Mouse (Mus musculus) erythroblast, adult 5-6 weeks (primary cell): ENCODE data around the gene Lgals3bp. TPM values are rescaled to one million over a fixed set of nuclear protein-coding genes. Genes with fewer than 3 reads are reported as not detected.

Experiments used
- ATAC-seq: replicated peaks from 2 replicates; pipeline ENCODE4 v1.8.0; 2016; ENCODE audit warnings: moderate number of reproducible peaks, mild to moderate bottlenecking, moderate TSS enrichment, inconsistent platforms; ENCODE audit not compliant: poor library complexity, low FRiP score, severe bottlenecking
- total RNA-seq, 2 experiments: library from RNA; stranded (forward) in 1 of 2; stranded (reverse) in 1 of 2; fragments of 150-400 nt in 1 of 2; fragments of 200-764, 138-1000 nt in 1 of 2; gene quantifications; 2 replicates each; pipeline versions ENCODE4 v1.2.3 to v1.2.4; 2015 to 2017; ENCODE audit warnings: low replicate concordance in 2 of 2

The Lgals3bp gene
- total RNA-seq, 2 experiments from 2014 or later = 18.0 to 58.0 TPM

DNA sequence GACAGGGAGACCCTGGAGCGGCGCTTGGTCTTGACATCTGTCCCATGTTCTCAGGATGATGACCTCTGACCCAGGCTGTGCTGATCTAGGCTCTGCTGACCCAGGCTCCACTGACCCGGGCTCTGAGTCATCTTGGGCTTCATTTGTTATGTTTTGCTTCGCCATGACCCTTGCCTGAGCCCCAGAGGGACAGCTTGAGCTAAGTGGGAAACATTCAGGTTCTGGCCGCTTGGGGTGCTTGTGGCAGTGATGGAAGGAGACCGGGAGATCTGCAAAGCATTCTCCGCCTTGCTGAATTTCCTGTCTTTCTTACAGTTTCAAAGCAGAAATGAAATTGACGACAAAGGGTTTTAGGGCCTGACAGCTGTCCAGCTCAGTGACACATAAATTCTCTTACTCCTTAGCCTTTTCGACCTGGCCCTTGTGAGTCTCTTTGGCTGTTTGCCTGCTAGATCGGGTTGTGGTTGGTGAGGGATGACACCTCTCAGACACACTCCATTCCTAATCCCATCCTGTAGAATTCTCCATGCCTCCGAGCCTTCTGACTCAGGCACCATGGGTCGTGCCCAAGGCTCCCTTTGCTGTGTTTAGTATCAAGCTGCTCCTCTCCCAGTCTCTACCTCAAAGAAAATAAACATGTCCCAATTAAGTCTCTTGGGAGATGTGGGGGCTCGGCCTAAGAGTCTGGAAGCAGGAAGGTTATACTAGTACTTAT lies 22.9 kb upstream of the Lgals3bp start:
- no peak for ATAC-seq

DNA sequence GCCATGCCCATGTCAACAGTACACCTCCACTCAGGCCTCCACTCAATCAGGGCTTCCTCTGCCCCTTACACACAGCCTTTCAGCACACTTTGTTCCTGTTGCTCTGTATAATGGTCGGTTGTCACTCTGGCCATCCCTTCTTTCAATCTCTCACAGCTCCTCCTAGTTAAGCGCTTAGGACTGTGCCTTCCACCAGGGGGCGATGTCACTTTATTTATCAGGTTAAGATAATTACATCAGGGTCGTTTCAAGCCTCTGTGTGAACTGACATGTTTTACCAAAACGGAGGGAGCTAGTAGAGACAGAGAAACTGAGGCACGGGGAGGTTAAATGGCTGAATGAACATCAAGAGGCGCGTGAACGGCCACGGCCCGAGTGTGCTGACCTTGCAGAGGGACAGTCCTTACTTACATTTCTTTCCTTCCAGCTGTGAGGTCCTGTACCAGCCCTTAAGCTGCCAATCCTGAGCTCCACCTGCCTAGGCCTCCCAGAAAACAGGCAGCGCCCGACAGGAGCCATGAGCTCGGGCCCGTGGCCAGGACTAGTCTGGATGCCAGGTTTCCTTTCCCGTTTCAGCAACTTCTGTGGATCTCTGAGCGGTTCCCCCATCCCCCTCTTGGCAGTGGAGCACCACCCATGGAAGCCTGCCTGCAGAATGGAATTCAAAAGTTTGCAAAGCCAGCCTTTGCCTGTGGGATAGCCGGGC lies 21.5 kb upstream of the Lgals3bp start:
- no peak for ATAC-seq

DNA sequence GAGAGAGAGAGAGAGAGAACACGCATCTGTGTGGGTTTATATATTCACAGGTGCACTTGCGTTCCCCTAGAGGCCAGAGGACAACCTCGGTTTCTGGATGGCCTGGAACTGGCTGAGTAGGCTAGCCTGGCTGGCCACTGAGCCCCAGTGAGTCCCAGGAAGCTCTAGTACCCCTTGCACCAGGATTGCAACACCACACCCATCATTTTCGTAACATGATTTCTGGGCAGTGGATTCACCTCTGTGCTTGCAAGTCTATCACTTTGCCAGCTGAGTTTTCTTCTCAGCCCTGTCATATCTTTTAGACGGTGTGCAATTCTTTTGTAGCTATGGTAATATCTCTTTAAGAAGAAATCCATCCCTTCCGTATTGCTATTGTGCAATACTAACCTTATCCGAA lies 18.4 kb upstream of the Lgals3bp start:
- no peak for ATAC-seq

DNA sequence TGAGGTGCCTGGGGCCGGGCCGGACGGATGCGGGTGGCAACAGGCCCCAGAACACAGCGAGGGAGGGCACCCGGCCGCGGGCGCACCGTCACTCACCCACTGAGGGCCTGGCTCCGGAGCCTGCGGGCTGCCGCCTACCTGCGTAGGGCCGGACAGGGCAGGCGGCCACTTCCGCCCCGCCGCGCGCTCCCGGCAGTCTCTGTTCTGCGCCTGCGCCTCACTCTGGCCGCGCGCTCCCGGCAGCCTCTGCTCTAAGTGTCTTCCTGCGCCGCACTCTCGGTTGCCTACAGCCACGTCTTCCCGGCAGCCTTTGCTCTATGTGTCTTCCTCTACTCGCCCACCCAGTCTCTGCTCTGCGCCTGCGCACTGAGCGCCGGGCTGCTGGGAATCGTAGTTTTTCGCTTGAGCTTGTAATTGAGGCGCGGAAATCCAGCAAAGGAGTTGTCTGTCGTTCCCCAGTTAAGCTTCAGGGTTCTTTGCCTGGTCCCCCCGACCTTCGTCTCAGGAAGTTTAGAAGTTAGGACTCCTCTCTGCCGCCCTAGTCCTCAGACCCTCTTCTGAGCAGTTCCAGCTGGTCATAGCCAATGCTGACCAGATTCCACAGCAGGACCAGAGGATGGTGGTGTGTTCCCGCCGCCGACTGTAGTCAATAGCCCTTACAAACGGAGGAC lies 17.1 kb upstream of the Lgals3bp start, which contains the start of gene Cant1:
TSS of gene Cant1 (minus strand) at position 253 of the 671 bp plus-strand sequence.
- peak; percentile 93 for ATAC-seq

DNA sequence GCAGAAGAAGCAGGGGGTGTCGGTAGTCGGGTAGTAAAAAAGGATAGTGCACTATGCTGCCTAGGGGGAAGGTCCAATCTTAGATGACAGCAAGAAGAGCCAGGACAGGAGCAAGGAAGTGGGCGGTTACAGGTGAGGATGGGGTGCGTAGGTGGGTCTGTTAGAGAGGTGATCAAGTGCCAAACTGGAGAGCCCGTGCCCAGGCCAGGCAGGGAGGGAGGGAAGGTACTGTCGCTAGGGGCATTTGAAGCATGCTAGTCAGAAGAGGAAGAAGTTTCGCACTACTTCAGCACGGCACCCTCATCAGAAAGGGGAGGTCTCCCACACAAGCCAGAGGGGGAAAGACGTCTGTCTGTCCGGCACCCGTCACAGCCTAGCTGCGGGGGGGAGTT lies 16.5 kb upstream of the Lgals3bp start:
- ATAC-seq = no peak; the same call in none of the 2 replicates

DNA sequence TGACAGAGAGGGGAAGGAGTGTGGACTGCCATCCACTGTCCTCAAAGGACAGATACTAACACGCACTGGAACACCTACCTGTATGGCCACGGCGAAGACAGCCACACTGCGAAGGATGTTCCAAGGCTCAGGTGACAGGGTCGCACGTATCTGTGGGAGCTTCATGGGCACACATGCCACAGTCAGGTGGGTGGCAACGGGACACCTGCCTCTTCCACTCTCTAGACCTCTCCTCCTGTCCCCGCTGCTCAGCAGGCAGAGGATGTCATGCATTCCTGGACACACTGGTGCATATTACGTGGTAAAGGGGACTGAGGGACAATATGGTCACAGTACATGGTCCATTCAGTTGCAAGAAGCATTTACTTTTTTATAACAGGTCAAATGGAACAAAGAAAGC lies 15.6 kb upstream of the Lgals3bp start:
- no peak for ATAC-seq

DNA sequence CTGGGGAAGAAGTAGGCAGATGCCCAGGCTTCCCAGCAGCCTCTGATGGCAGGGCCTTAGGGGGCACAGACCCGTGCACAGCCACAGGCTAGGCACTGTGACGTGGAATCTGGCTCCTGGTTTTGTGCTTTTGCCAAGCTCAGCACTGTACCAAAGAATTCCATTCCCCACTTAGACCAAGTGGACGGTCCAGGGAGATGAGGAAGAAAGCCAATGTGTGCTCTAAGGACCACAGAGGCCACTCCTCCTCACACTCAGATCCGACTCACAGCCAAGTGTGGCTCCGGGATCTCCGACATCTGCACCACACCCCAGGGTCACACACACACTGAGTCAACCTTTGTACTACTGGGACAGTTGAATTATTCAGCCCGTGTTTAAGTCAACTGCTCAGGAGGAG lies 14.2 kb upstream of the Lgals3bp start:
- ATAC-seq = no peak

DNA sequence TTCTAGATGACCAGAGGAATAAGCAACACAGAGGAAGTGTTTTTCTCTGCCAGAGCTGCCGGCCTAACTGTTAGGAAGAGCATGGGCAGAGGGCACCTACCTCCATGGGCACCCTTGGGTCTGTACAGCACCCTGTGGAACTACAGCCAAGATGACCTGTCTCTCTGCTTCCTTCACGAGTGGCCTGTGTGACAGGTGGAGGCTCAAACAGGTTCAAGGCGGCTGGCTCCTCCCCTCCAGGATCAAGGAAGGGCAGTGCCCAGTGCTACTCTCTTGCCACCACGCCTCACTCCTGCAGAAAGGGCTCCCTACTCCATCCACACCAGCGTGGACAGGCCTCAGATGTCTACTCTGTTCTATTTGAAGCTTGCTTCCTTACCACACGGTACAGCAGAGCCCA lies 13.7 kb upstream of the Lgals3bp start:
- ATAC-seq = no peak

DNA sequence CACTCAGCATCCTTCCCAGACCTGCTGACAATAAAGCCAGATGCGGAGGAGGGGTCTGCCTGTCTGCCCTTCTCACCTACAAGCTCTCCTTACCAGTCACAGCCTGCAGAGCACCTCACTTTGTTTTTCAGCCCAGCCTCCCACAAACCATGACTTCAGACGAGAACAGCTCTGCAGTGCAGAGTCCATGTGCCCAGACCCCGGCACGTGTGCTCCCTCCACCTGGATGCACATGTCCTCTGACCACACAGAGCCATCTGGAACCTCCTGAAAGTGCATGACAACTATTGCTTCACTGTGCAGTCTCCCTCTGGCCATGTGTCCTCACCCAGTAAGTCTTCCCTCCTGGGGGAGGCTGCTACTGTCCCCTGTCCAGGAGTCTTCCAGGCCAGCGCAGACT lies 12.4 kb upstream of the Lgals3bp start:
- no peak for ATAC-seq

DNA sequence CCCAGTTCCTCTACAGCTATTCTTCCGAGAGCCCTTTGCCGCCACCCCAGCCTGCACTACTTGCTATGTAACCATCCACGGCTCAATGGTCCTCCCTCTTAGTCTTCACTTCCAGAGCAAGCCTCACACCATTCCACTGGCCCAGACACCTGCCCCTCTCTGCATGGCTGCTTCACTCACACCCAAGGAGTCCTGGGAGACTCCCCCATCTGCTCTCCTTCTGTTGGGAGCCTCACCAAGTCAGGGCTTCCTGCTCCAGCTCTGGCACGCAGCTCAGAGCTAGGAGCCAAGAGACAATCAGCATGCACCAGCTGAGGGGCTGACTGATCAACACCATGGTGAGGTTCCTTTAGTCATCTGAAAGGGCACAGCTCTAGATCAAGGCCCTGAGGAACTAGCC lies 11.2 kb upstream of the Lgals3bp start:
- ATAC-seq = no peak

DNA sequence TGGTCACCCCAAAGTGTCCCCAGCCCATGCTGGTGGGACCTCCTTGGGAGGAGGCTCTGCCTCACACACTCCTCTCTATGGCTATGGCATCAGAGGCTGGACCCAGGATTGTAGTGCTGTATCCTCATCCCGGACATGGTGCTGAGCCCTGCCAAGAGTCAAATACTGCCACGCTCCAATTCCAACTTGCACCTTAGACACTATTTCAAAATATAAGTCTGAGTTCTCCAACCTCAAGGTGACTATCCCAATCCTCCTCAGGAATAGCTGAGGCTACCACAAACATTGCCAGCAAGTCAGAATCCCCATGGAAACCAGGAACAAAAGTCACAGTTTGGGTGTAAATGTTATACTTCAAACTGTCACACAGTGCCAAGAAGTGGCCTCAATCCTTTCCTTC lies 10.7 kb upstream of the Lgals3bp start:
- ATAC-seq = no peak

DNA sequence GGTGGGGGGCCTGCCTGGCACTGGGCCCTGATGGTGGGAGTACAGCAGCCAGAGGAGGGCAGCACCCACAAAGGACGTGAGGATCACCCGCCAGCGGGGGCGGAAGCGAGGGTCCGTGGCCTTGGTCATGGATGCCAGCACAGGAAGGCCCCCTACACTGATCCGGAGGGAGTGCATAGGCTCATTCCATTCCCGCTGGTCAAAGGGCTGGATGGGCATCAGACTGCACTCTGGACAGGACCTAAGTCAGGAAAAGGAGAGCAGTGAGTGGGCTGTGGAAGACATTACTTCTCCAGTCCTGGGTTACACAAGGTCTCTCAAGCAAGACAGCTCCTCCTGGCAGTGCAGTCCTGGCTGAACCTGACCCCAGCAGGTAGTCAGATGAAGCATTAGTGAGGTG lies 9.4 kb upstream of the Lgals3bp start:
- no peak for ATAC-seq

DNA sequence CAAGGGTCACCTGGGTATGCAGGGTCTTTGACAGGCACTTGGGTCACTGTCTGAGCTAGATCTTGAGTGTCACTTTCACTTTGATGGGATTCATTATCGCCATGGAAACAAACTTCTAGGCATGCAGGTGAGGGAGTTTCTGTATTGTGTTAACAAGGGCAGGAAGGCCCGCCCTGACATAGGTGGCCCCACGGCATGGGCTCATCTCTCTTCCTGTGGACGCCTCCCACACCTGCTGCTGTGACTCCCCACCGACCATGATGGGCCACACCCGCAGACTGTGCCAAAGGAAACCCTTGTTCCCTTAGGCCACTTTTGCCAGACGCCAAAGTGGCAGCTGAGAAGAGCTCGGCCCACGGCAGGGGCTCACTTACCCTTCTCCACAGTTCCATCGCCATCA lies 8.6 kb upstream of the Lgals3bp start:
- no peak for ATAC-seq

DNA sequence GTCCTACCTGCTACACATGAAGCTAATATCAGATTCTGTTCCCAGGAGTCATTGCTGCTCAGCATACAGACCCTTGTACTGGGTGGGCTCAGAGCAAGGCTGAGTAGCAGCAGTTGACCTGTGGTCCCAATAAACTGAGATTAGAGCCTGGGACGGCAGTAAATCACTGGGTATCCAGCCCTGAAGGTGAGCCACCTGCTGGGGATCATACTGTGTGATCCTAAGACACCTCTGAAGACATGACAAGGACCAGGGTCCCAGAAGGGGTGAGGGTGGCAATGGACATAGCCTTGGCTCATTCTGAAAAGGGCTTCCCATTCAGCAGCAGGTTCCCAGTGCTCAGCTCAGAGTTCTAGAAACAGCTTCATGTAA lies 8.2 kb upstream of the Lgals3bp start:
- ATAC-seq = no peak

DNA sequence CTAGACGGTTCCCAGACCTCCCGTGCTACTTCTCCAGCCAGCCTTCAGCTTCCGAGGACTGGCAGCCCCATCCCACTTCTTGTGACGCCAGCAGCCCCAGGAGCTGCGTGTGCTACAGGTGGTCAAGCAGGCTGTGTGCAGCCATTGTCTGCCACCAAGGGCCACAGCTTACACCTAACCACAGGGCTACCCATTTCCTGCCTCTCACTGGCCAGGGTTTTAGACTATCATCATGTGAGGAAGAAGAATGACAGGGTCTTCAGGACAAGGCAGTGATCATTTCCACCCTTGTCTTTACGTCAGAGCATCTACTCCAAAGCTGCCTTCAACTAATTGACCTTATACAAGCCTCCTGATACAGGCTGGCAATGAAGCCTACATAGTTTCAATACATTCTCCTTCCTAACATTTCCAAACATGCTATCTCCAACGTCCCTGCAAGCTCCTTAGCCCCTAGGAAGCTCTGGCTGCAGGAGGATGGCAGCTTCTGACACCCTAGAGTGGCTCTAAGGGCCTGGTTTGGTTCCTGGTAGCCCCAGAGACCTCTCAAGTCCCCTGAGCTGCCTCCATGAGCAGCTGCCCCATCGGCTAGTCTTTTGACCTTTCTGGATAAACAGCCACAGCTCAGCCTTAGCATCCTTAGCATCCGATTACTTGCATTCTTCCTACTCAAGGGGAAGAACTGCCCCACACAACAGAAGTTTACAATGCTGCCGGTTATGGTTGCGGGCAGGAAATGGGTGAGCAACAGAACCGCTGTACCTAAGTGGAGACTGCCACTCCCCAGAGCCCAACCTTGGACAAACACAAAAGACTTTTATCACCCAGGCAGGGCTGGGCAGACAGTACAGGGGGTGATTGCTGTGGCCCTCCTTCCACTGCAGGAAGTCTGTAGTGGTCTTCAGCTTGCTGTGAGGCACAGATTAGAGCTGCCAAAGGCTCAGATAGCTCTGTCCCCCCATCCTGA lies 7.5 kb upstream of the Lgals3bp start:
- ATAC-seq = no peak

DNA sequence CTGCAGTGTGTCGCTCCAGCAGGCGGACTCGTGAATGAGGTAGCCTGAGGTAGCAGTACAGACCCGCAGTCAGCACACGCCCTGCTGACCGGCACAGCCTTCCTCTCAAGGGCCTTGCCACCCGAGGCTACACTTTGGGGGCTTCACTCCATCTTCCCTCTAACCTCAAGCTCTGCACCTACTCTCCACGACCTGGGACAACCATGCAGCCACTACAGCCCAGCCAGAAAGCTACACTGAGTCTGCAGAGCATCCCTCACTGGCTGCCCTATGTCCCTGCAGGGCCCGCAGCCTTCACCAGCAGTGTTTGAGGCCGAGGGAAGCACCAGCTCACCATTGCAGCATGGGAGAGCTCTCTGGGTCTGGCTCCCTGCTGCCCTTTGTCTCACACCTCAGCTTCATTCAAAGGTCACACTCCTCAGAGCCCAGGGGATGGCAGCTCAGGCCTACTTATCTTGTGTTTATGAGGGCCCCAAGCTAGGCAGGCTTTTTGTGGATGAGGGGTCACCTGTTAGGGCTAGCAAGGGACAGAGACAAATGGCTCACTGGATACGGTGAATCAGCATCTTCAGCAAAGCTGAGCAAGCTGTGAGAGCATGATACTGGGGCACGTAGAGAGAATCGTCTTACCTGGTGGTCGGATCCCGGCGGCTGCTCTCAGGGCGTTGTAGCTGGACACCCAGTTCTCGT lies 6.3 kb upstream of the Lgals3bp start:
- no peak for ATAC-seq

DNA sequence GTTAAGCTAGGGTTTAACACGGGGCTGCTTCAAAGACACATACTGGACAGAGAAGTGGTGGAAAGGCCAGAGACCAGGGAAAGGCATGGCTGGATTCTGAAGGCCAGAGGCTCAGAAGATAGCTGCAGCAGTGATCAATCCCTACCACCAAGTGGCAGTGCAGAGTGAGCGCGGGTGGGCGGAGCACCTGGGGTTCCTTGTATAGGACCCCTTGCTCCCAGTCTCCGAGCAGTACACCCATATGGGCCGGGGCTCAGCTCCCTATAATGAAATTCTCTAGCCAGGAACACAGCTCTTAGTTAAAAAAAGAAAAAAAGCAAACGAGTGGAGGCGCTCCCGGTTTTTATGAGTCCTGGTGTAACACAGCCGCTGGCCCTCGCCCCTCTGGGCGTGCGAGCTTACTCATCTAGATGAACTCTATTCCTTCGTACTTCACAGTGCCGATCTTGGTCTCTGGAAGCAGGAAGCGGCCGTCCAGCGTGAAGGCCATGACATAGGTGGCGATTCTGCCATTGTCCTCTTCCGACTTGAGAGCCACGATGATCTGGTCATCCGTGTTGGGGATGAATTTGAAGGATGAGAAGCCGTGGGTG lies 5.5 kb upstream of the Lgals3bp start:
- no peak for ATAC-seq

DNA sequence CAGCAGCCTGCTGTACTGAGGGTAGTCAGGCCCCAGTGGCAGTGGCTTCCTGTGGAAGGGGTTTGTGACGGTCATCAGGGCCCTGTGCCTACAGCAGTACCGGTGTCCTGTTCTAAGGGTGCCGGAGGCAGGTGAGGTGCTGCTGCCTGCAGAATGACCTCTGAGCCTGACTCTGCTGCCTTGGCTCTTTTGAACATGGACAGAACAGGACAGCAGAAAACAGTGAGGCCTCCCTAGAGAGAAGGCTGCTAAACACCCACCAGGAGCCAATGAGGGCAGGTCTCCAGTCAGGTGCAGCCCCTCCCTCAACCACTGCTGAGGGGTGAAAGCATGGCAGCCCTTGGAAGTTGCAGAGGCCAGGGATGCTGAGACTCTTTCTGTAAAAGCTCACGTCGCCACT lies 4.6 kb upstream of the Lgals3bp start:
- ATAC-seq = no peak

DNA sequence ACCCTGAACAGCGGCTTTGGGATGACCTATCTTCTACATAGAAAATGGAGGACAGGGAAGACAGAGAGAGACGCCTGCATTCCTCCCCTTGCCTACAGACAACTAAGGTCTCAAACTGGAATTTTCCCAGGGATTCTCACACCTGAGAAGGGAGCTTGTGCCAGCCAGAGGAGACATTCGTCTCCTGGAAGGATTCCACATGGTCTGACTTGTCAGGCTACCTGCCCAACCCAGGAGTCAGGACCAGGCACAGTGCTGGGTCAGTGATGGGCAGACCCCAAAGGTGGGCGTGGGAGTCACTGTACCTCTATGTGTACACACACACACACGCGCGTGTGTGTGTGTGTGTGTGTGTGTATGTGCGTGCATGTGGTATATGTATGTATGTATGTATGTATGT lies 3.4 kb upstream of the Lgals3bp start:
- ATAC-seq = no peak
